Mouse (Mus musculus) spleen, adult 18-20 months (tissue): ENCODE measurements around the gene Tpcn2.

Source experiments
- DNase-seq, 2 experiments: peaks; one replicate each; pipeline ENCODE4 v3.0.0; 2022; ENCODE audit warnings: mixed read lengths in 2 of 2

Gene Tpcn2

DNA sequence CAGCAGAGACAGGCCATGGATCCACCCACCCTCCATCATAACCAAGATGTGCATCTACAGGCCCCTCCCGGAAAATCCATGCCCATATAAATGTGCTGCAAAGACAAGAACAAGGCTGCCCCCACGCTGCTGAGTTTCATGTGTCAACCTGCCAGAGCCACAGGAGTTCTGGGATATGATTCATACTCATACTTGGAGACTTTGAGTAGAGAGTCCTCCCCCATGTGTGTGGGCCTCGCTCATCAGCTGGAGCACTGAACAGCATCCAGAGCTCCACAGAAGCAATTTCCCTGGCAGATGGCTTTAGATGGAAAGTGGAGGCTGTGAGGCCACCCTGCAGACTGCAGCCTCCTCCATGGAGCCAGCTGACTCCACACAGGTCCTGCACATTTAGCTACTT lies 86.8 kb downstream of the Tpcn2 start:
- no peak for DNase-seq

GRCm38 (mm10) chr7:145196340-145196739 lies 87.5 kb downstream of the Tpcn2 start:
- DNase-seq: no peak

DNA sequence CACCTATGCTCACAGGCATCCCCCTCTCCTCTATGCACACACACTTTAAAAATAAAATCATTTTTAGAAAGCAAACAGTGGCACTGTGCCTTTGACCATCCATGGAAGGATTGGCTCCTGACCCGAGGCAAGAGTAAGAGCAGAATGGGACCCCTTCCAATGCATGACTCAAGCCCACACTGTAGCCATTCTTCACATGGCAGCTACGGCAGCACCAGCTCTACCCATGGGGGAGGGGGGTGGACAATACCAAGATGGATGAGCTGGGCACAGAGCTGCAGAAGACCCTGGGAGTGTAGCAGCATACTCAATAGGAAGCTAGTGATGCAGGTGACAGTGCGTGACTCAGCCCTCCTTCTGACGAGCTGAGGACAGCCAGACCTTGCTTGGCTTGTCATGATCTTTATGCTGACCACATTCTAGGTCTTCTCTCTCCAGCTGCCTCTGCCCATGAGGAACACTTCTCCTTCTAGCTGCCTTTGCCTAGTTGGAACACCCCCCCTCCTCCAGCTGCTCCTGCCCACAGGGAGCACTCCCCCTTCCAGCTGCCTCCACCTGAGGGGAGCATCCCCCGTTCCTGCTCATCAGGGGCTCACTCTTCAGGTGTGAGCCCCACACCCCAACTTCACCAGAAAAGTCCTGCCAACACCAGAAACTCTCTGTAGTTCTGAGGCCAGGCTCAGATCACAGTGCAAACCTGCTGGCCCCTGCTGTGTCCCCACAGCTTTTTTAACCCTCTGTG lies 88.5 kb downstream of the Tpcn2 start:
- no peak for DNase-seq

DNA sequence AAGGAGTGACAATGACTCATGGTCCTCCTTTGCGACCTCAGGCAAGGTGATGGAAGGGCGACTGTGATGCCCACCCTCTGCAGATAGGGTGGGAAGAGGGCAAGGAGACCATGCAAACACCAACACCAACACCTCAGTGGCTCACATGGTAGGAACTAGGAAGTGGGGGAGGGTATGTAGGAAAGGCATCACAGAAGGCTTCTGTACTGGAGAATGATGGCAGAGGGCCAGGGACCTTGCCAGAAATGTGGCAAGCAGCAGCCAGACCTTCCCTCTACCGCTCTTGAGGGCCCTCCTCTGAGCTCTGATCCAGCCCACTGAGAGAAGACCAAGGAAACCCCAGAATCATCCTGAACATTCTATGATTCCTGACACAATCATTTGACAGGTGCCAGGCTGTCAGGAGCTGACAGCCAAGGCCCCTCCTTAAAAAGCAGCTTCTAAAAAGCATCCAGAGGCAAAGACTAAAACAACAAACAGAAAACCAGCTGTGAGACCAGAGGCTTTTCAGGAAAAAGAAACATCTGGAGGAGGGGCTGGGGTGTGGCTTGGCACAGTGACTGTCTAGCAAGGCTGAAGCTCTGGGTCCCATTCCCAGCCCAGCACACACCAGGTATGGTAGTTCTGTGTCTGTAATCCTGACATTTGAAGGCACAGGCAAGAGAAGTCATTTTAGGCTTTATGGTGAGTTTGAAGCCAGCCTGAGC lies 89.2 kb downstream of the Tpcn2 start:
- DNase-seq: no peak

DNA sequence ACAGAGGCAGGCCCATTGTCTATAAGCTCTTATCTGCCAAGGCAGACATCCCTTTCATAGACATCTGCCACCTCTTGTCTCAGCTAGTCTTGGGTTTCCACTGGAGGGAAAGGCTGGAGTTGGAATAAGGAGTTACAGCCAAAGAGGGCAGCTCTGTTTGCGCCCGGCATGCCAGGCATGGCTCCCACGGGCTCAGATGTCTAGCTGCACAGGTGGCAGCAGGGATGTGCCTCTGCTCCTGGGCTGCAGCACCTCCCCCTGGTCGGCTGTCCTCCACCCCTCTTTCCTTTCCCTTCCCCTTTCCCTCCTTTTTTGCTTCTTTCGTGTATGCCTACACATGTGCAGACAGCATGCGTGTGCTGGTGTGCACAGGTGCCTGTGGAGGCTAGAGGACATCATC lies 91.0 kb downstream of the Tpcn2 start:
- DNase-seq: no peak

- DNase-seq: no peak
Observed at GRCm38 (mm10) chr7:145190520-145190919, 93.3 kb downstream of the Tpcn2 start.

- DNase-seq: no peak
Observed at GRCm38 (mm10) chr7:145189342-145189741, 94.5 kb downstream of the Tpcn2 start.

- DNase-seq: no peak
Observed at GRCm38 (mm10) chr7:145187802-145188201, 96.0 kb downstream of the Tpcn2 start.

GRCm38 (mm10) chr7:145182388-145182787 lies 101.4 kb downstream of the Tpcn2 start:
- no peak for DNase-seq

- DNase-seq: no peak
Observed at GRCm38 (mm10) chr7:145181376-145182034, 102.3 kb downstream of the Tpcn2 start.

GRCm38 (mm10) chr7:145179691-145180091 lies 104.1 kb downstream of the Tpcn2 start:
- no peak for DNase-seq

DNA sequence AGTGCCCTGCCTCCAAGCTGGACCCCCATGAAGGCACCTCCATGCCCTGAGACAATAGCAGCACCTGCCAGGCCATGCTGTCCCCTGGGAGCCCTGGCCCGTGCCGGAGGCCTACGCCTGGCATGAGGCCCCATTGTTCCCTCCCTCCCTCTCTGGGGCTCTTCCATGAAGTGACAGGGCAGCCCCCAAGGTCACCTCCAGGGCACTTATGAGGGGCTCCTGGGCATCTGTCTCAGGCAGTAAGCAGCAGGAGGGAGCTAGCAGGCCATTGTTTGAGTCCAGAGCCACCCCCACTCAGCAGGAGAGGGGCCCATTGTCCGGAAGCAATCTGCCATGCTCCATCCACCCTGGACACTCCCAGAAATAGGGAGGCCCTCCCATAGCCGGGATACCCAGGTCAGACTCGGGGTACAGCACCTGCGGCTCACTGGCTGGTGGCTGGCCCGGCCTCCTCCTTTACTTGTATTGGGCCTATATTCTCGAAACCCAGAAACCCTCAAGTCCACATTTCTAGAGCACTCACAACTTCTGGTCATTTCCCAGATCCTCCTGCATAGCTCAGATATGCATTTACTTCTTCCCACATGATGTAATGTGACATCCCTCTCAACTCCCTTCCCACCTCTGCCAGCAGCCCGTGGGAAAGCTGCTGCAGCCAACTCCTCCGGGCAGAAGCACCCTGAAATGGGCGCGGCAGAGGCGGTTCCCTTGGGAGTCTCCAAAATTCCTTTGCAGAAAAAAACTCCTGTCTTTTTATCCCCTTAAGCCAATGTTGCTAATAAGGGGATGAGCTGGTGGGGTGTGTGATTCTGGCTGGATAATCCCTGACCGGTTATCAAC lies 106.8 kb downstream of the Tpcn2 start:
- no peak for DNase-seq

- DNase-seq: no peak
Observed at GRCm38 (mm10) chr7:145173563-145173962, 110.2 kb downstream of the Tpcn2 start.

GRCm38 (mm10) chr7:145173116-145173515 lies 110.7 kb downstream of the Tpcn2 start:
- no peak for DNase-seq

DNA sequence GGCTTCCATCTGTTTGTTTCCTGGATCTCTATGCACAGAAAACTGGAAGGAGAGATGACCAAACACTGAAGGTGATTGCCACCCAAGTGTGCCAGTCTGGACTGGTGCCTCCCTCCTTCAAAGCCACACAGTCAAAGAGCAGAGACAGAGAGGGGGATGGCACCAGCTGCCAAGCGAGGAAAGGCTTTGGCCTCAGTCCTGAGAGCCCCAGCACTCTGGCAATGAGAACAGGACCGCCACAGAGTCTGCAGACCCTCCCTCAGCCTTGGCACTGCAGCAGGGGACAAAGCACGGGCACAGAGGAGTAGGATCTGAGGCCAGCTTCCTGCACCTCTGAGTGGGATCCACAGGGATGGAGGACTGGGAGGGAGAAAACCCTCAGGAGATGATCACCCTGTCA lies 114.1 kb downstream of the Tpcn2 start:
- DNase-seq: no peak

DNA sequence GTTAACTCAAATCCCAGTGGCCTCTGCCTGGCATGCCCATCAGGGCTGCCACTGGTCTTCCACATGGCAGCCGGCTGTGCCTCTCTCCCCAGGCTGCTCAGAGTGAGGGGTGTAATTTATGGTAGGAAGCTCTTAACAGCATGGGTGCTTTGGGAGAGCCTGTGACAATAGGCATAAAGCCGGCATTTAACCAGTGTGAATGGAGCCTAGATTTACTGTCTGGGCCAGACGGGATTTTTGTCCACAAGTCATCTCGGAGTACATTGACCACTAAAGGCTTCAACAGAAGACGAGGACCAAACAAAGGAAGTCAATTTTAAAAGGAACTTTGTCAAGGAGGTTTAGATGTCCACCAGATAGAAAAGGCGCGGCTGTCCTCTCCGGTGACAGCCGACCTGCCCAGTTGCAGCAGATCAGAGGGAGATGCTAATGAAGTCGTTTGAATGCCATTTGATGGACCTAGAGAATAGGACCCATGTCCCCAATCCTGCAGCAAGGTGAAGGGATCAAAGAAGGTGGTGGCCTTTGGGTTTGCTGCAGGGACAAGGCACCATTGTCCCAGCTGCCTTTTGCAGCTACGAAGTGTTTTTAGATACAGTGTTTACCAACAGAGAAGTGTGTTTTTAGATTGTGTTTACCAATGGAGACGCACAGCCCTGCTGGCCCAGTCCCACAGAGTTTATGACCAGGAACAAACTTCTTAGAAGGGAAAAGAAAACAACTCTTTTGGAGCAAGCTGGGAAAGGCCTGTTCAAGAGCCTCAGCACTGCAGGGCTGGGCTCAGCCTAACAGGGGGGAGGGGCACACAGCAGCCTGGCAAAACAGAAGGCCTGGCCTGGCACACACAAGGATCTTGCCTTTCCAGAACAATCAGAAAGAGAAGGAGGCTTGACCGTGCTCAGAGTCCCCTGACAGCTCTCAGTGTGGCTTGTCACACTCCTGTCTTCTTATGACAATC lies 124.2 kb downstream of the Tpcn2 start:
- no peak for DNase-seq

GRCm38 (mm10) chr7:145155666-145156065 lies 128.1 kb downstream of the Tpcn2 start:
- DNase-seq: no peak

GRCm38 (mm10) chr7:145154066-145154465 lies 129.7 kb downstream of the Tpcn2 start:
- no peak for DNase-seq

DNA sequence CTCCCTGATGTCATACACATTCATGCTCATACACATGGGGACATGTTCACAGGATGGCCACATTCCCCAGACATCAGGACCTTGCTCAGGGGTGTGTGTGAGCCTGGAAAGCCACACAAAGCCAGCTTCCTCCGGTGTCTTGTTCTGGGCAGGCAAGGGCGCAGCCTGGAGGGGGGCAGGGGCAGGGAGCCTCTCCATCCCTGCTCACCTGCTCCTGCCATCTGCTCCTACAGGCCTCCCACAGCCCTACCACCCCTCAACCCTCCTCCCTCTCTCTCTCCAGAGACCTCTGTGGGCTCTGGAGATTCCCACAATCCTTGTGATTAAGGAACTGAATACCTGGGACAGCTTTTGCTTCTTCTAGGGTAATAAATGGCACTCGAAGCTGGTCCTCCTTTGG lies 132.0 kb downstream of the Tpcn2 start:
- no peak for DNase-seq

GRCm38 (mm10) chr7:145148902-145149301 lies 134.9 kb downstream of the Tpcn2 start:
- DNase-seq: no peak

GRCm38 (mm10) chr7:145147973-145148698 lies 135.7 kb downstream of the Tpcn2 start:
- DNase-seq: no peak
